Mouse (Mus musculus) gastrocnemius, adult 2 months (tissue): ENCODE measurements around the gene Paxbp1. TPM values are rescaled to one million over a fixed set of nuclear protein-coding genes. Genes with fewer than 3 reads are reported as not detected.

Source experiments
- DNase-seq: peaks from one replicate; pipeline ENCODE4 v3.0.0; 2022
- H3K27ac ChIP-seq: fragments of 200-600 bp; 2 replicates; pipeline ENCODE4 v1.8.1; 2022; ENCODE audit warnings: mild to moderate bottlenecking
- H3K4me3 ChIP-seq: fragments of 200-600 bp; 2 replicates; pipeline ENCODE4 v1.8.1; 2022; ENCODE audit warnings: mild to moderate bottlenecking, moderate library complexity
- CTCF ChIP-seq: fragments of 200-600 bp; IDR thresholded peaks from 2 replicates; pipeline ENCODE4 v1.8.1; 2022; ENCODE audit warnings: antibody characterized with exemption, mild to moderate bottlenecking, moderate library complexity
- intact Hi-C: fragments of 180-260 bp; cut with DNase I; formaldehyde crosslinking; loops from one replicate; pipeline ENCODE4 v1.15.1; 2025
- total RNA-seq, 2 experiments: library from RNA; stranded (reverse); gene quantifications; 2 replicates each; pipeline ENCODE4 v1.2.3; 2021

The Paxbp1 gene
- total RNA-seq, 2 experiments from 2014 or later = 10.7 to 11.6 TPM

DNA sequence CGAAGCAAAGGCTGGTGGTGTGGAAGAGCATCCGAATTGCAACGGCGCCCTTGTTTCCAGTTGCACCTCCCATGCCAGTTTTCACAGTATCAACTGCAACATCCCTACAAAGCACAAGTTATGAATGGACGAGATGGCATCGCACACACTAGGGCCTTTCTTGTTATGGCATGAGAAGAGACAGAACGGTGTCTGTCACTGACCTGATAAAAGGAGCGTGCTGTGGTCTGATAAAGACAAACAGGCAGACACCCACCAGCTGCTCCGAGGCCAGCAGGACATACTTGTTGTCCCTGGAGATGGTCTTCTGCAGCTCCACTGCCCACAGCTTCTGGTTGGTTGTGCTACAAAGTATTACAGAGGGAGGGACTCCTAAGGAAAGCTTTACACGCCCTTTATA is 80.0 kb downstream of the Paxbp1 start:
- TF ChIP-seq CTCF = no peak
- H3K4me3 ChIP-seq = no peak overlapping the region
- intact Hi-C loops = no loop called here

More for the DNA sequence above, 80.0 kb downstream of the Paxbp1 start:
- no peak overlapping the region for H3K27ac ChIP-seq
- no peak for DNase-seq

Other genes starting within 250 kb of the Paxbp1 start
- 1 to 10 TPM; 4.7 to 5.0 TPM for gene Urb1, start 234.1 kb downstream of the Paxbp1 start, total RNA-seq
- gene Eva1c, start 217.8 kb downstream of the Paxbp1 start, total RNA-seq = under 1 TPM; 0.10 to 0.56 TPM
- 10 to 100 TPM; 33.1 to 33.8 TPM for gene Cfap298, start 109.4 kb downstream of the Paxbp1 start, total RNA-seq
- gene Synj1, start 33.2 kb downstream of the Paxbp1 start, total RNA-seq = 10 to 100 TPM; 11.2 to 13.8 TPM
- gene 4932438H23Rik, start 50.6 kb upstream of the Paxbp1 start, total RNA-seq = under 1 TPM; 0.08 to 0.48 TPM
- not detected for gene Olig2, start 180.9 kb upstream of the Paxbp1 start, total RNA-seq
- not detected for gene Olig1, start 225.2 kb upstream of the Paxbp1 start, total RNA-seq